Mouse (Mus musculus) small intestine, adult 2 months (tissue): Measurements from ENCODE around the gene Kcnb1.

ENCODE experiments used
- CTCF ChIP-seq: fragments of 200-500 bp; IDR thresholded peaks from 2 replicates; pipeline ENCODE4 v1.5.1; 2012; ENCODE audit warnings: low read depth, mild to moderate bottlenecking, control low read depth, inconsistent platforms, low read length, moderate library complexity, mixed read lengths; ENCODE audit not compliant: insufficient replicate concordance, insufficient read length; ENCODE audit errors: extremely low read depth
- POLR2A ChIP-seq: fragments of 200-500 bp; IDR thresholded peaks from 2 replicates; pipeline ENCODE4 v1.6.1; 2012; ENCODE audit warnings: low read depth, mild to moderate bottlenecking, control low read depth, inconsistent platforms, low read length, moderate library complexity

DNA sequence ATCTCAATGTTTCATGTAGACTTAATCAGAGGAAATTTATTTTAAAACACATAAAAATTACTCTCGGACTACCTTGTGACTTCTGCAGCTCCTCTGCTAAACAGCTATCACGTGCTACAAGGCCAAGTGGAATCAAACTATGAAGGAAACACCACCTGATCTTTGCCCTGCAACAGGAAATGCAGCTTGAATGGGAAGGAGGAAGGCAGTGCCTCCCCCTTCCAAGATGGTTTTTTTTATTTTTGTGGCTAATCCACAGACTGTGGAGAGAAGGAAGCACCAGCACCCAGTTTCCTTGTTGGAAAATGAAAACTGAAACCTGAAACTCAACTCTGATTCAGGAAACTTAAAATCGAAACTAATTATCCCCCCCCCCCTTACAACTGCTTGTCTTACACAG lies 131.8 kb downstream of the Kcnb1 start:
- no peak for TF ChIP-seq CTCF
- TF ChIP-seq POLR2A = no peak
